Mouse (Mus musculus): Measurements from ENCODE around the gene Plekhg3. TPM values are rescaled to one million over a fixed set of nuclear protein-coding genes. Genes with fewer than 3 reads are reported as not detected.

The Plekhg3 gene
- polyA plus RNA-seq (2014; fragmentation: Nextera tagmentation; extraction: Ambion mirVana) = 7.9 and 15.1 TPM in 2 replicates

GRCm38 (mm10) chr12:76530580-76531139 is at the start of gene Plekhg3:
Gene Plekhg3, plus strand, starts transcription at chr12:76530891.
- peaks cover 12% of the 10 kb centered on the region for H3K4me1 ChIP-seq (ENCODE audit: control insufficient read depth, insufficient read depth, low read length)
- peak within 1 kb of the TSS; percentile 91 for H3K4me2 ChIP-seq (replicated peaks; ENCODE audit: low read depth, low read length)
- H3K27ac ChIP-seq (ENCODE audit: low read depth, low read length) = no peak within 1 kb of the TSS
- no peak within 1 kb of the TSS for H3K9ac ChIP-seq (ENCODE audit: low read depth, low read length)
- no peaks in the 10 kb centered on the region for H3K9me3 ChIP-seq (ENCODE audit: control insufficient read depth, low read length)
- H3K36me3 ChIP-seq (ENCODE audit: control insufficient read depth, insufficient read depth, low read length) = no peaks in the 10 kb centered on the region
- H3K27me3 ChIP-seq (ENCODE audit: control insufficient read depth, insufficient read depth, low read length) = no peaks in the 10 kb centered on the region
- no peak within 1 kb of the TSS for H3K4me3 ChIP-seq (ENCODE audit: low read length)
- 40% methylated on average over 6 of the region's 6 CpGs for WGBS
- no peak for ATAC-seq (ENCODE audit: low FRiP score, low TSS enrichment)

- Histone ChIP-seq H3K9ac (ENCODE audit: low read depth, low read length) (no peak overlapping the region), H3K27me3 (ENCODE audit: control insufficient read depth, insufficient read depth, low read length) (no peaks in the 10 kb centered on the region), H3K4me3 (ENCODE audit: low read length) (no peak overlapping the region), H3K27ac (ENCODE audit: low read depth, low read length) (no peak overlapping the region), H3K4me2 (replicated peaks; ENCODE audit: low read depth, low read length) (no peak overlapping the region), H3K9me3 (ENCODE audit: control insufficient read depth, low read length) (no peaks in the 10 kb centered on the region), H3K36me3 (ENCODE audit: control insufficient read depth, insufficient read depth, low read length) (no peaks in the 10 kb centered on the region), H3K4me1 (ENCODE audit: control insufficient read depth, insufficient read depth, low read length) (peaks cover 7% of the 10 kb centered on the region; the same call in 1 of the 2 replicates)
- 91% methylated on average over 2 of the region's 2 CpGs for WGBS
- no peak for ATAC-seq (ENCODE audit: low FRiP score, low TSS enrichment)
These were observed 48.2 kb upstream of the Plekhg3 start for GRCm38 (mm10) chr12:76482446-76482845.

GRCm38 (mm10) chr12:76482948-76483347 is 47.7 kb upstream of the Plekhg3 start:
- H3K36me3 ChIP-seq (ENCODE audit: control insufficient read depth, insufficient read depth, low read length) = no peaks in the 10 kb centered on the region
- ATAC-seq (ENCODE audit: low FRiP score, low TSS enrichment) = no peak
- no peak overlapping the region for H3K4me2 ChIP-seq (replicated peaks; ENCODE audit: low read depth, low read length)
- H3K27me3 ChIP-seq (ENCODE audit: control insufficient read depth, insufficient read depth, low read length) = no peaks in the 10 kb centered on the region
- H3K9me3 ChIP-seq (ENCODE audit: control insufficient read depth, low read length) = no peaks in the 10 kb centered on the region
- H3K4me3 ChIP-seq (ENCODE audit: low read length) = no peak overlapping the region
- peaks cover 7% of the 10 kb centered on the region; the same call in 1 of the 2 replicates for H3K4me1 ChIP-seq (ENCODE audit: control insufficient read depth, insufficient read depth, low read length)
- no peak overlapping the region for H3K9ac ChIP-seq (ENCODE audit: low read depth, low read length)
- no peak overlapping the region for H3K27ac ChIP-seq (ENCODE audit: low read depth, low read length)
- 90% methylated on average over 2 of the region's 2 CpGs for WGBS

- Histone ChIP-seq H3K9me3 (ENCODE audit: control insufficient read depth, low read length) (no peaks in the 10 kb centered on the region), H3K4me2 (replicated peaks; ENCODE audit: low read depth, low read length) (no peak overlapping the region), H3K9ac (ENCODE audit: low read depth, low read length) (no peak overlapping the region), H3K27ac (ENCODE audit: low read depth, low read length) (no peak overlapping the region; the same call in 1 of the 2 replicates), H3K4me1 (ENCODE audit: control insufficient read depth, insufficient read depth, low read length) (peaks cover 4% of the 10 kb centered on the region; the same call in 1 of the 2 replicates), H3K36me3 (ENCODE audit: control insufficient read depth, insufficient read depth, low read length) (no peaks in the 10 kb centered on the region), H3K27me3 (ENCODE audit: control insufficient read depth, insufficient read depth, low read length) (no peaks in the 10 kb centered on the region), H3K4me3 (ENCODE audit: low read length) (no peak overlapping the region)
- ATAC-seq (ENCODE audit: low FRiP score, low TSS enrichment) = no peak; the same call in 1 of the 2 replicates
- WGBS = 14% methylated on average over 4 of the region's 4 CpGs
These were observed 45.8 kb upstream of the Plekhg3 start for GRCm38 (mm10) chr12:76484881-76485280.

- no peak overlapping the region; the same call in 1 of the 2 replicates for H3K27ac ChIP-seq (ENCODE audit: low read depth, low read length)
- no peak overlapping the region for H3K4me2 ChIP-seq (replicated peaks; ENCODE audit: low read depth, low read length)
- H3K27me3 ChIP-seq (ENCODE audit: control insufficient read depth, insufficient read depth, low read length) = no peaks in the 10 kb centered on the region
- peaks cover 4% of the 10 kb centered on the region; the same call in 1 of the 2 replicates for H3K4me1 ChIP-seq (ENCODE audit: control insufficient read depth, insufficient read depth, low read length)
- H3K4me3 ChIP-seq (ENCODE audit: low read length) = no peak overlapping the region
- 26% methylated on average over 11 of the region's 11 CpGs for WGBS
- no peak overlapping the region for H3K9ac ChIP-seq (ENCODE audit: low read depth, low read length)
- peak; percentile 82 for ATAC-seq (ENCODE audit: low FRiP score, low TSS enrichment)
- no peaks in the 10 kb centered on the region for H3K9me3 ChIP-seq (ENCODE audit: control insufficient read depth, low read length)
- H3K36me3 ChIP-seq (ENCODE audit: control insufficient read depth, insufficient read depth, low read length) = no peaks in the 10 kb centered on the region
These were observed 45.3 kb upstream of the Plekhg3 start for GRCm38 (mm10) chr12:76485381-76485780.

- no peaks in the 10 kb centered on the region for H3K36me3 ChIP-seq (ENCODE audit: control insufficient read depth, insufficient read depth, low read length)
- H3K27ac ChIP-seq (ENCODE audit: low read depth, low read length) = no peak overlapping the region
- 66% methylated on average over 9 of the region's 9 CpGs for WGBS
- ATAC-seq (ENCODE audit: low FRiP score, low TSS enrichment) = no peak
- no peaks in the 10 kb centered on the region for H3K9me3 ChIP-seq (ENCODE audit: control insufficient read depth, low read length)
- peaks cover 4% of the 10 kb centered on the region; the same call in 1 of the 2 replicates for H3K4me1 ChIP-seq (ENCODE audit: control insufficient read depth, insufficient read depth, low read length)
- H3K4me3 ChIP-seq (ENCODE audit: low read length) = no peak overlapping the region
- H3K4me2 ChIP-seq (replicated peaks; ENCODE audit: low read depth, low read length) = no peak overlapping the region
- H3K9ac ChIP-seq (ENCODE audit: low read depth, low read length) = no peak overlapping the region
- no peaks in the 10 kb centered on the region for H3K27me3 ChIP-seq (ENCODE audit: control insufficient read depth, insufficient read depth, low read length)
These were observed 43.7 kb upstream of the Plekhg3 start for GRCm38 (mm10) chr12:76486943-76487342.

- Histone ChIP-seq H3K27me3 (ENCODE audit: control insufficient read depth, insufficient read depth, low read length) (no peaks in the 10 kb centered on the region), H3K9ac (ENCODE audit: low read depth, low read length) (no peak overlapping the region), H3K4me2 (replicated peaks; ENCODE audit: low read depth, low read length) (no peak overlapping the region), H3K4me1 (ENCODE audit: control insufficient read depth, insufficient read depth, low read length) (no peaks in the 10 kb centered on the region), H3K36me3 (ENCODE audit: control insufficient read depth, insufficient read depth, low read length) (no peaks in the 10 kb centered on the region), H3K4me3 (ENCODE audit: low read length) (no peak overlapping the region), H3K9me3 (ENCODE audit: control insufficient read depth, low read length) (no peaks in the 10 kb centered on the region), H3K27ac (ENCODE audit: low read depth, low read length) (no peak overlapping the region)
- WGBS = 89% methylated on average over 1 of the region's 1 CpGs
- no peak for ATAC-seq (ENCODE audit: low FRiP score, low TSS enrichment)
These were observed 39.9 kb upstream of the Plekhg3 start for GRCm38 (mm10) chr12:76490798-76491197.

- WGBS = 43% methylated on average over 5 of the region's 5 CpGs
- Histone ChIP-seq H3K4me1 (ENCODE audit: control insufficient read depth, insufficient read depth, low read length) (no peaks in the 10 kb centered on the region), H3K27ac (ENCODE audit: low read depth, low read length) (no peak overlapping the region), H3K27me3 (ENCODE audit: control insufficient read depth, insufficient read depth, low read length) (no peaks in the 10 kb centered on the region), H3K36me3 (ENCODE audit: control insufficient read depth, insufficient read depth, low read length) (no peaks in the 10 kb centered on the region), H3K9ac (ENCODE audit: low read depth, low read length) (no peak overlapping the region), H3K4me2 (replicated peaks; ENCODE audit: low read depth, low read length) (no peak overlapping the region), H3K4me3 (ENCODE audit: low read length) (no peak overlapping the region), H3K9me3 (ENCODE audit: control insufficient read depth, low read length) (no peaks in the 10 kb centered on the region)
- ATAC-seq (ENCODE audit: low FRiP score, low TSS enrichment) = no peak
These were observed 37.2 kb upstream of the Plekhg3 start for GRCm38 (mm10) chr12:76493462-76493861.

- Histone ChIP-seq H3K9me3 (ENCODE audit: control insufficient read depth, low read length) (no peaks in the 10 kb centered on the region), H3K9ac (ENCODE audit: low read depth, low read length) (no peak overlapping the region), H3K4me1 (ENCODE audit: control insufficient read depth, insufficient read depth, low read length) (no peaks in the 10 kb centered on the region; the same call in 1 of the 2 replicates), H3K4me3 (ENCODE audit: low read length) (no peak overlapping the region), H3K27ac (ENCODE audit: low read depth, low read length) (no peak overlapping the region), H3K27me3 (ENCODE audit: control insufficient read depth, insufficient read depth, low read length) (no peaks in the 10 kb centered on the region), H3K4me2 (replicated peaks; ENCODE audit: low read depth, low read length) (no peak overlapping the region), H3K36me3 (ENCODE audit: control insufficient read depth, insufficient read depth, low read length) (no peaks in the 10 kb centered on the region)
- ATAC-seq (ENCODE audit: low FRiP score, low TSS enrichment) = no peak
- WGBS = 65% methylated on average over 4 of the region's 4 CpGs
These were observed 35.3 kb upstream of the Plekhg3 start for GRCm38 (mm10) chr12:76495381-76495780.

Measured in kidney, embryonic 14.5 days (tissue).